ENCODE assay signal across 9 mouse cellular contexts in the genomic region with DNA sequence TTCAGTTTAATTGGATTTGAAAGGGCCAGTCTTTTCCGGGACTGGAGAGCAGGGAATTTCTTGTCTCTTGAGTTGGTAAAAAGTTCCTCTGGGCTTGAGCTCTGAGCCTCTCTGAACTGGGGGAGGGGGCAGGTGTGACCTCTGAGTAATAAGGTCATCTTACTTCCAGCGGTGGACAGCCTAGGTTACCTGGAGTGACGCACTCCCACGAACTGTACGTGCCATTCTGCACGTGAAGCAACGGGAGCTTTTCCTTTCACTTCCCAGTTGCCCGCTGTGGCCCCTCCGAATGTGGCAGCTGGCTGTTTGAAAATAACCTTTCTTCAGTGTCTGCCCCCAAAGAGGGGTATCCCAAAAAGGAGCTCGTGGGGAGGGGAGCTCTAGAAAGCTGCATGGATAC. TPM values are rescaled to one million over a fixed set of nuclear protein-coding genes. Genes with fewer than 3 reads are reported as not detected.
DNase-seq lines count a peak whose midpoint lies in the region; ATAC-seq and TF ChIP-seq lines count a peak whose summit lies in the region.
"Had no signal": no experiment of that assay in that cellular context is flagged by ENCODE, and none has a peak within 500 bp of the region (broad histone marks: within the 10 kb centered on the region; RNA-seq: fewer than 3 reads in every experiment).

No protein-coding gene starts in this region.

- no peaks in the 10 kb centered on the region for H3K79me2 ChIP-seq in liver, adult 2 months (ENCODE audit: control insufficient read depth, insufficient read depth, low read length)

- no peak overlapping the region for H3K4me3 ChIP-seq in liver, adult 2 months (ENCODE audit: insufficient read depth, low read depth, low read length)
- H3K4me3 ChIP-seq in embryonic facial prominence, embryonic 11.5 days (ENCODE audit: low read depth, low read length) = no peak overlapping the region
- H3K4me3 ChIP-seq in limb, embryonic 12.5 days (replicated peaks) = peak overlapping the region; percentile 20

- H3K9me3 ChIP-seq in embryonic facial prominence, embryonic 11.5 days (replicated peaks; ENCODE audit: control insufficient read depth, low read length) = no peaks in the 10 kb centered on the region
- no peaks in the 10 kb centered on the region for H3K9me3 ChIP-seq in limb, embryonic 12.5 days

- WGBS in liver, adult 2 months = 9% methylated on average over 10 of the region's 10 CpGs
- WGBS in embryonic facial prominence, embryonic 11.5 days = under 1% methylated on average over 10 of the region's 10 CpGs
- WGBS in limb, embryonic 12.5 days = 1% methylated on average over 10 of the region's 10 CpGs

- no peak for ATAC-seq in embryonic facial prominence, embryonic 11.5 days (replicated peaks; ENCODE audit: insufficient number of reproducible peaks, low FRiP score, low TSS enrichment, low read depth)
- ATAC-seq in limb, embryonic 12.5 days (ENCODE audit: insufficient number of reproducible peaks, insufficient read depth, low FRiP score, low TSS enrichment, low read depth) = no peak

- H3K36me3 ChIP-seq in liver, adult 2 months (ENCODE audit: control insufficient read depth, insufficient read depth, low read length) = no peaks in the 10 kb centered on the region
- no peaks in the 10 kb centered on the region for H3K36me3 ChIP-seq in embryonic facial prominence, embryonic 11.5 days (replicated peaks; ENCODE audit: control insufficient read depth, insufficient read depth, low read depth, low read length)
- H3K36me3 ChIP-seq in limb, embryonic 12.5 days = no peaks in the 10 kb centered on the region

- TF ChIP-seq POLR2A in liver, adult 2 months (IDR thresholded peaks at IDR 0.05; ENCODE audit: extremely low read depth, insufficient read depth, low read length) = no peak

- H3K27ac ChIP-seq in liver, adult 2 months (replicated peaks; ENCODE audit: insufficient read depth, low read depth, low read length) = no peak overlapping the region
- H3K27ac ChIP-seq in embryonic facial prominence, embryonic 11.5 days (replicated peaks; ENCODE audit: low read depth, low read length) = no peak overlapping the region
- H3K27ac ChIP-seq in limb, embryonic 12.5 days = no peak overlapping the region

- DNase-seq in liver, adult 2 months (ENCODE audit: extremely low read depth, low read depth, low spot score) = peak; percentile 9
- no peak for DNase-seq in liver
- peak; percentile 28 for DNase-seq in embryonic facial prominence, embryonic 11.5 days (ENCODE audit: low spot score)
- DNase-seq in retina, postnatal 1 day = peak; percentile 18
- DNase-seq in thymus, postnatal 36 days = no peak
- DNase-seq in adrenal gland, postnatal 4 days (ENCODE audit: low spot score in 2 of 2) = no peak
- no peak for DNase-seq in urinary bladder, postnatal 4 days (ENCODE audit: low spot score in 2 of 2)

- no peaks in the 10 kb centered on the region for H3K27me3 ChIP-seq in liver, adult 2 months (ENCODE audit: control insufficient read depth, insufficient read depth, low read length)
- H3K27me3 ChIP-seq in embryonic facial prominence, embryonic 11.5 days (ENCODE audit: control insufficient read depth, insufficient read depth, low read length) = peaks cover 24% of the 10 kb centered on the region
- H3K27me3 ChIP-seq in limb, embryonic 12.5 days = peaks cover 76% of the 10 kb centered on the region

- H3K9ac ChIP-seq in liver, adult 2 months (ENCODE audit: low read depth, low read length) = no peak overlapping the region
- no peak overlapping the region for H3K9ac ChIP-seq in embryonic facial prominence, embryonic 11.5 days (replicated peaks; ENCODE audit: low read length)
- no peak overlapping the region for H3K9ac ChIP-seq in limb, embryonic 12.5 days (replicated peaks)

- no peak overlapping the region for H3K4me2 ChIP-seq in embryonic facial prominence, embryonic 11.5 days (ENCODE audit: low read depth, low read length)
- peak overlapping the region; percentile 40 for H3K4me2 ChIP-seq in limb, embryonic 12.5 days

- peaks cover 7% of the 10 kb centered on the region; the same call in 1 of the 2 replicates for H3K4me1 ChIP-seq in liver, adult 2 months (ENCODE audit: control insufficient read depth, insufficient read depth, low read length)
- H3K4me1 ChIP-seq in embryonic facial prominence, embryonic 11.5 days (ENCODE audit: control insufficient read depth, insufficient read depth, low read length) = peaks cover 11% of the 10 kb centered on the region
- peaks cover 28% of the 10 kb centered on the region for H3K4me1 ChIP-seq in limb, embryonic 12.5 days (replicated peaks)

- no peak for TF ChIP-seq CTCF in liver, adult 2 months (IDR thresholded peaks at IDR 0.05; ENCODE audit: low read depth, low read length)

RNA-seq across cellular contexts. Expression of gene Upp1, which starts 1.8 kb away (rescaled TPM):
- total RNA-seq in liver, adult 2 months (2014; rRNA removed) = 5.1 and 5.6 TPM in 2 replicates
- polyA plus RNA-seq in liver, adult 2 months (2012; rRNA removed) = 2.1 and 3.2 TPM in 2 replicates
- 4.2 and 5.4 TPM in 2 replicates for polyA plus RNA-seq in embryonic facial prominence, embryonic 11.5 days (2014; fragmentation: Nextera tagmentation; extraction: Ambion mirVana)
- 2.7 and 3.9 TPM in 2 replicates for polyA plus RNA-seq in limb, embryonic 12.5 days (2016; fragmentation: Nextera tagmentation; extraction: Ambion mirVana)
- total RNA-seq in adrenal gland, postnatal 4 days (2021) = 1 to 10 TPM; 6.9 to 9.2 TPM
- total RNA-seq: megakaryocyte-erythroid progenitor cell, adult 5-6 weeks had no signal

Comparison
In these comparisons a context has a peak if more than half of its experiments do, and no peak if none do; other contexts are left out.
1. DNase-seq: peak in liver, adult 2 months (single experiment), embryonic facial prominence, embryonic 11.5 days (single experiment) and retina, postnatal 1 day (single experiment); none in liver (single experiment), thymus, postnatal 36 days (0 of 2), adrenal gland, postnatal 4 days (0 of 2) and urinary bladder, postnatal 4 days (0 of 2).